Mouse (Mus musculus) gastrocnemius, postnatal 25 days (tissue): Measurements from ENCODE around the gene Shank2. TPM values are rescaled to one million over a fixed set of nuclear protein-coding genes. Genes with fewer than 3 reads are reported as not detected.

Experiments used
- DNase-seq: peaks from one replicate; pipeline ENCODE4 v3.0.0; 2022
- total RNA-seq, 2 experiments: library from RNA; stranded (reverse); gene quantifications; 1 replicate in 1 of 2; 2 replicates in 1 of 2; pipeline ENCODE4 v1.2.3; 2021

Gene Shank2
- total RNA-seq, 2 experiments from 2014 or later, result 0.05 to 0.08 TPM

- no peak for DNase-seq
These were observed 29.1 kb downstream of the Shank2 start for GRCm38 (mm10) chr7:144030796-144031195.

GRCm38 (mm10) chr7:144031611-144032010 is 29.9 kb downstream of the Shank2 start:
- DNase-seq, result no peak

- DNase-seq, result no peak
These were observed 35.8 kb downstream of the Shank2 start for GRCm38 (mm10) chr7:144037541-144037940.

- DNase-seq, result peak; percentile 7
These were observed 36.4 kb downstream of the Shank2 start for GRCm38 (mm10) chr7:144037966-144038669.

GRCm38 (mm10) chr7:144038741-144039140 is 37.0 kb downstream of the Shank2 start:
- no peak for DNase-seq

GRCm38 (mm10) chr7:144040328-144040727 is 38.6 kb downstream of the Shank2 start:
- no peak for DNase-seq

- DNase-seq, result no peak
These were observed 50.3 kb downstream of the Shank2 start for GRCm38 (mm10) chr7:144052076-144052475.

DNA sequence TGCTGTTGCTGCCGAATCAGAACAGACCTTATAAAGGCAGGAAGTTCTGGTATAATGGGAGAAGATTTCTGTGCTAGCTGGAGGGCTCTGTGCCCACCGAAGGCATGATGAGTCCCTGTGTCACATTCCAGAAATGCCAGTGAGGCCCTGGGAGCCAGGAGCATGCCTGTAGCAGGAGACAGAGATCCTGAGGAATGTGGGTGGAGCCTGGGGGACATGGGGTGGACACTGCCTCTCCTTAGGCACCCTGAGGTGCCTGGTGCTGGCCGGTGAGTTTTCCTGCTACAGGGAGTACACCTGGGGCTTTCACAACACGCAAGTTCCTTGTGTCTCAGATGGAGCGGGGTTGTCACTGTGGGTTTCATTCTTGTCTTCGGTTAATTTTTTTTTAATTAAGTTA is 53.5 kb downstream of the Shank2 start:
- no peak for DNase-seq

- DNase-seq, result no peak
These were observed 54.2 kb downstream of the Shank2 start for GRCm38 (mm10) chr7:144055702-144056531.

DNA sequence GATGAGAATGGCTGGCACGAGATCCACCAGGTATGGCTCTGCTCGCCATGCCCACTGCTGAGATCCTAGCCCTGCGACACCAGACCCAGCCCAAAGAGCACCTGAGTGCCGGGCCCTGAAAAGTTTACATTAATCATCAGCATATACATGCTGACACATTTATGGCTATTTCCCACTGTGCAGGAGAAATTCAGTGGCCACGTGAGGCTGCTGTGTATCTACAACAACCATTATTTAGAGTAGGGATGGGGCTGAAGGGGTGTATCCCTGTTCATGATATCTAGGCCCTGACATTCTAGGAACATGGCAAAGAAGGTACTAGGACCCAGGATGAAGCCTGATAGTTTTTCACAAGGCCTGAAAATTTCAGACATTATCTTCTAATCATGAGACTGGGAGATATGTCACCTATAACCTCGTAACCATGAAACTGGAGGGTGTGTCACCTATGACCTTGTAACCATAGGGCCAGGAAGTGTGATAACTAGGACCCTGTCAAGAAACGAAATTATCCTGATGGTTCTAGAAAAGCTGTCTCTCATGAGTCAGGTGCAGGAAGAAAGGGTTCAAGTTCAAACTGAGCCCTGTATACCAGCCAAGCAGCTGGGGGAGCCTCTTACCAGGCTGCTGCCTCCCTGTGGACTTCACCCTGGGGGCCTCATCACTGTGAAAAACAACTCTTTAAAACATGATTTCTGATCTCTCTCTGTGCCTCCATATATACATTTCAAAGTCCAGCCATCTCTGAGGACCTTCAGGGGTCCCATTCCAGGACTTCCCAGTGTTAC is 68.6 kb downstream of the Shank2 start:
- no peak for DNase-seq

DNA sequence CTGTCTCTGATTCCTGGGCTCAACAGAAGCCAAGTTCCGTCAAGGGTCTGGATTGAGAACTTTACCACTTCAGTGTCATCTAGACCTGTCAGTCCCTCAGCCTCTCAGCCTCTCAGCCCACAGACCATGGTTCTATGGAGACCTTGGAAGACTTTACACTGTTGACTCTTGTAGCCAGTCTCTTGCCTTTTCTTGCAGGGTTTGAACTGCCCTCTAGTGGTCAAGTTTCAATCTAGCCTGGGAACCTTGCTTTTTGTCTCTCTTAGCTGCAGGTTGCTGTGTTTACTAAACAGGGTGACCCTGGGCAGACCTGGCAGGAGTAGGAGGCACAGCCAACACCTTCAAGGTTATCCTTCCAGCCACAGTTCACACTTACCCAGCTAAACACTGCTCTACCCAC is 70.5 kb downstream of the Shank2 start:
- DNase-seq, result no peak

DNA sequence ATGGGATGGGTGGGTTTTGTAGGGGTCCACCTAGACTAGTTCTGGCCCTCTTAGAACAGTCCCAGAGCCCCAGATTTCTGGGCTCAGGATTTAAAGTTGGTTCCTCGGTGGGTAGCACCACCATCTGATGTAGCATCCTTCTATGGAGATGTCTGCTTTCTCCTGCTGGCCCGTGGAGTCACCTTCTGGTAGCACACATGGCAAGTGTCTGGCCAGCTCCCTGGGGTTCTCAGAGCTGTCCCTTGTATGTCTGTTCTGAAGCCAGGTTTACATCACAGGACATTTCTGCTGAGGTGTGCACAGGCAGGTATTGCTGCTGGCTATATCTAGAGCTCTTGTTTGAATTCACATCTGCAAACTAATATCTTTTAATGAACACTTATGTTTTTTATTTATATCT is 71.1 kb downstream of the Shank2 start:
- no peak for DNase-seq

DNA sequence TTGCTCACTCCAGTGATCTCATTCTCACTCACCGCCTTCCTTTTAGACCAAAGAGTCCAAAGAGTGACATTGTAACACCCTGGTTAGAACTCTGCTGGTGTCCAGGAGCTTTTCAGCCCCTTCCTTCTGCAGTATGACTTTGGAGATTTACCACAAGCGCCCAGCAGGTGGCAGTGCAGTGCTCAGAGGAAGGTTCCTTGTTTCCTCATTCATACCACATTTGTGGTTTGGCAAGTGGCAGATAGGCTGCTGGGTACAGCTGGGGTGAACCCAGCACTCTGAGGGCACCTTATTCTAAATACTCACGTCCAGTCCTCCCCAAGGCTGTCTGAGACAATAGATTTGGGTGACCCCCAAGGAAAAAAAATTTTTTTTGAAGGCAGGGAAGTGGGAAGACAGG is 73.0 kb downstream of the Shank2 start:
- DNase-seq, result peak; percentile 9

DNA sequence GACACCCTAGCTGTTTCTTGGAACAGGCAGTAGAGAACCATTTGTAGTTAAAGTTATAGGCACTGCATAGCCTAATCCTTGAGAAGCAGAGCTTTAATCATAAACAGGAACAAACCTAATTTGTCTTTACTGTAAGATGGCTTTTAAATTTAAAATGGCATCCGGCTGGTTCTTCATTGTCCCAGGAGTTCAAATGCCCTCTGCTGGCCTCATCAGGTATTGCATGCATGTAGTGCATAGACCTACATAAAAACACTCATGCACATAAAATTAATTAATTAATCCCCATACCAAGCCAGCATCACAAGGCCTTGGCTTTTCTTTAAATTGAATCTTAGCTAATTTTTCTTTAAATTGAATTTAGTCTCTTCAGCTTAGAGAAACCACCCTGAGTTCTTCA is 76.9 kb downstream of the Shank2 start:
- no peak for DNase-seq

GRCm38 (mm10) chr7:144079861-144080260 is 78.1 kb downstream of the Shank2 start:
- no peak for DNase-seq

DNA sequence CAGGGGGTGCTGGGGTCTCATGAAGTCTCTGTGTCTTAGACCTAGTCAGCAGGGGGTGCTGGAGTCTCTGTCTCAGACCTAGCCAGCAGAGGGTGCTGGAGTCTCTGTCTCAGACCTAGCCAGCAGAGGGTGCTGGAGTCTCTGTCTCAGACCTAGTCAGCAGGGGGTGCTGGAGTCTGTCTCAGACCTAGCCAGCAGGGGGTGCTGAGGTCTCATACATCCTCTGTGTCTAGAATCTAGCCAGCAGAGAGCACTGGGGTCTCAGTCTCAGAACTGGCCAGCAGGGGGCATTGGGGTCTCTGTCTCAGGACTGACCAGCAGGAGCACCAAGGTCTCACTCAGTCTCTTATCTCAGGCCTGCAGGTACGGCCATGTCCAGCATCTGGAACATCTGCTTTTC is 79.7 kb downstream of the Shank2 start:
- DNase-seq, result no peak

DNA sequence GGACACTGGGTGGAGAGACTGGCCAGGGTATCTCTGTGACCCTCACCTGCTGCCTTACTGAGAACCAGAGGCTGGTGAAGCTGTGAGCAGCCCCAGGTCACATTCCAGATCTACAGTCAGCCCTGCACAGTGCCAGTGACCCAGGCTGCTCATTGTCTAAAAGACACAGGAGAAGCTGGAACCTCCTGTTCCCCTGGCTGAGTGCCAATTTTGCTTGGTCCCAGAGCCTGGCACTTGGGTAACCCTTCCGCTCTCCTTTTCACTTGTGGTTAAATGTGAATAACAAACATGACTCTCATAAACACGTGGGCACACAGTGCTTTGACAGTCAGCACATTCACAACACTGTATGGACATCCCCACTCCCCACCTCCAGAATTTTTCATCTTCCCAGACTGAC is 80.2 kb downstream of the Shank2 start:
- DNase-seq, result no peak

DNA sequence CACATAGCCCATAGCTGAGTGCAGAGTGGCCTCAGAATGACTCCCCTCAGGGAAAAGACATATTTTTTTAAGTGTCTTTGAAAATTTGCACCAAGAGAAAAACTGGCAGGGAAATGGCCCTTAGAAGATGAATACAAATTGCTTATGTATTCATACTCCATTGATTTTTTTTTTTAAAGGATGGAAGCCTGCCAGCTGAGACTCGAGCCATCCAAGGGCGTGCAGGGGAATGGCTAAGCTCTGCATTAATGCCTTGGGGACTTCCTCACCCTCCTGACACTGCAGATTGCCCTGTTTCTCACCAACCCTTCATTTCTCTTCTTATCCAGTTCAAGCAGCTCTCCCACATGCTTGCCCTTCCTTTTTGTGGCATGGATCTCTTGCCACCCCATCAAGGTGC is 85.5 kb downstream of the Shank2 start:
- DNase-seq, result no peak

GRCm38 (mm10) chr7:144094132-144094531 is 92.4 kb downstream of the Shank2 start:
- no peak for DNase-seq

DNA sequence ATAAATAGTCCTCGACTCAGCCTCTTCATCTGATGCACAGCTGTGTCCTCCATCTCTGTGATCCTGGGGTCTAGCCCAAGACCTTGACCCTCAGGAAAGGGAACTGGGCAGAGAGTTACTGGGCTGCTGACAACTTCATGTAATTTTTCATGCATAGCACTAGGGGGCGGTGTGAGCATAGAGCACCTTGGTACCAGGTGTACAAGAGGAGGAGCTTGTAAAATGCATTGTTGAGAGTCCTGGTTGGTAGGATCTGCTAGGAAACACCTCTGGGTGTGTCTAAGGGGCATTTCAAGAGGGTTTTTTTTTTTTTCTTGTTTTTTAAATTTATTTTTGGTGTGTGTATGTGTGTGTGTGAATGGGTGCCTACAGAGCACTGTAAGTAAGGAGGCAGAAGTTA is 95.6 kb downstream of the Shank2 start:
- no peak for DNase-seq

- DNase-seq, result no peak
These were observed 100.7 kb downstream of the Shank2 start for GRCm38 (mm10) chr7:144102222-144102980.

- DNase-seq, result no peak
These were observed 104.2 kb downstream of the Shank2 start for GRCm38 (mm10) chr7:144105952-144106351.
